Mouse (Mus musculus): Measurements from ENCODE around the gene Bsg.
"Not testable (repeated sequence)": the region's sequence is repeated elsewhere in the genome, so short reads cannot be mapped to it uniquely, and the experiment has no call there.

The Bsg gene

GRCm38 (mm10) chr10:79738259-79738658 is 34.0 kb downstream of the Bsg start:
- DNase-seq = no peak

GRCm38 (mm10) chr10:79739234-79739633 is 34.9 kb downstream of the Bsg start:
- DNase-seq = no peak

DNA sequence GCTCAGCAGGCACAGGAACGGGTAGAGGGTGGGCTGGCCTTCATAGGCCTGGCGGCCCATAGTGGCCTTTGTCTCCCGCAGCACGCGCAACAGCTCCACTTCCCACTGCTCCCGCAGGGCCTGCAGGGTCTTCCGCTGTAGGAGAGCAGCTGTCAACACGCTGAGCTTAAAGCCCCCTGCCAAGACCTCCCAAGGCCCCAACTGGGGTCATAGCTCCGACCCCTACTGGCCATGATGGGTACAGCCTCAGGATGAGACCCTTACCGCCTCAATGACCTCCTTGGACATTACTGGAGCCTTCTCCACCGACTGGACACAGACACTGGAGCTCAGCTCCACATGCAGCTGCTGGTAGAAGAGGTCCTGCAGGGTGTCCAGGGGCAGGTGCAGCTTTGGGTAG is 36.6 kb downstream of the Bsg start:
- no peak for DNase-seq

DNA sequence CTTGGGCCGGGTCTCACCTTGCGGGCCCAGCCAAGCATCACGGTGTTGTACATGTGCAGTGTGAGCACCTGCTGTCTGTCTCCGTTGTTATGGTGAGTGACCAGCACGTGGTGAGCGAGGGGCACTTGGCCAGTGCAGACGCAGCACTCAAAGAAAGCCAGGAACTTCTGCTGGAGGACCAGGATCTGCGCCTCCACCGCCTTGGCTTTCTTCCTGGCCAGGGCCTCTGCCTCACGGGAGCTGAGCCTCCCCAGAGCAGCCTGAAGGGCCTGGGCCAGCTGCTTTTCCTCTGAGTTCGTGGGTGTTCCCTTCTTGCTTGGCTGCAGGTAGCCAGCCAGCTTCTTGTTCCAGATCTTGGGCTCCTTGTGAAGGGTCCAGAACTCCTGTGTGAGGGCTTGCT is 38.9 kb downstream of the Bsg start:
- no peak for DNase-seq

- no peak for DNase-seq
Measured at GRCm38 (mm10) chr10:79743650-79744365, 39.5 kb downstream of the Bsg start.

GRCm38 (mm10) chr10:79745411-79745810 is 41.1 kb downstream of the Bsg start:
- no peak for DNase-seq

DNA sequence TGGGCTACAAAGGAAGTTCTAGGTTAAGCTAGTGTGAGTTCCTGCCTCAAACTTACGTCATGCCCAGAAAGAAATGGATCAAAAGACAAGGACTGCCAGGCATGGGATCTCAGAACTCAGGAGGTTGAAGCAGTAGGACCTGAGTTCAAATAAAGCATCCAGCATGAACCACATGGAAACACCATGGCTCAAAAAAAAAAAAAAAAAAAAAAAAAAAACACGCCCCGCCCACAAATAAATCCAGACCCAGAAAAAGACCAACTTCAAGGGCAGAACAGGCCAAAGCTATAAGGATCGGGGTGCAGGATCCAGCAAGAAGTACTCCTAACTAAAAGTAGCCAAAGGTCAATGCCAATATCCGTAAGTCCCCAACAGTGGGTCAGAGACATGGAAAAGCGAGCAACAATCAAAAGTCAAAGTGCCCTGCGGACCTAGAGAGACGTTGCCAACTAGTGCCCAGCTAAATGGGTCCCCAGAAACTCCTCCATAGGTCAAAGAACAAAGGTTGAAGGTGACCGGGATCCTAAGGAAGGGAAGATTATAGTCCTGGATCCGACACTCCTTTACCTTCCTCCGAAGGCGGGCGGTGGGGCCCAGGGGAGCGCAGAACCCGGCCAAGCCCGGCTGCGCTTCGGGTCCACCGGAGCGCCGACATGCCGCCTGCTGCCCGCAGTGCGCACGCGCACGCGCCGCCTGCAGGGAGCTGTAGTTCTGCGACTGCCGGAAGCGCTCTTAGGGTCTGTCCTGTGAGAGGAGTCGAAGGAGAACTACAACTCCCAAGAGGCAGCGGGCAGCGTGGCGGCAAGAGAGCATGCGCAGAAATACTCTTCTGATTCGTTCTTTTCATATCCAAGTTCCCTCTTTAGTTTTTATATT is 41.8 kb downstream of the Bsg start, which contains the start of gene Polrmt:
Polrmt (minus strand) TSS at position 684 of the 876 bp plus-strand sequence.
- DNase-seq = peak; percentile 97

- DNase-seq = peak; percentile 65
Measured at GRCm38 (mm10) chr10:79746774-79747151, 42.5 kb downstream of the Bsg start.

DNA sequence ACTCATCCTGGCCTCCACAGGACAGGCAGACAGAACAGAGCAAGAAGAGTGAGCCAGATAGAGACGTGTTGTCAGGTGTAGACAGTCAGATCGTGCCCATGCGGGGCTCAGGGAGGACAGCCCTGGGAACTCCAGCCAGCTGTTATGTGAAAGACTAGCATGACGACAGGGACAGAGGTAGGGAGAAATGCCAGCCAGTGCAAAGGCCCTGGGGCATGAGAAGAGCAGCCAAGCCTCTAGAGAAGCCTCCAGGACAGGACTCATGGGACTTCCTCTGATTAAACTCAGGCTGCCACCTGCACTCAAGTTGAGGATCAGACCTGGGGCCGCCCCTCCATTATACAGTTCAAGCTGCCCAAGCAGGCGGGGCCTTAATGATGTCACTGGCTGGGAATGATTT is 44.2 kb downstream of the Bsg start:
- no peak for DNase-seq

- DNase-seq = peak; percentile 84
Measured at GRCm38 (mm10) chr10:79754856-79755516, 50.7 kb downstream of the Bsg start, which contains the start of gene Fgf22. Gene Fgf22, plus strand, starts transcription at chr10:79755076.

DNA sequence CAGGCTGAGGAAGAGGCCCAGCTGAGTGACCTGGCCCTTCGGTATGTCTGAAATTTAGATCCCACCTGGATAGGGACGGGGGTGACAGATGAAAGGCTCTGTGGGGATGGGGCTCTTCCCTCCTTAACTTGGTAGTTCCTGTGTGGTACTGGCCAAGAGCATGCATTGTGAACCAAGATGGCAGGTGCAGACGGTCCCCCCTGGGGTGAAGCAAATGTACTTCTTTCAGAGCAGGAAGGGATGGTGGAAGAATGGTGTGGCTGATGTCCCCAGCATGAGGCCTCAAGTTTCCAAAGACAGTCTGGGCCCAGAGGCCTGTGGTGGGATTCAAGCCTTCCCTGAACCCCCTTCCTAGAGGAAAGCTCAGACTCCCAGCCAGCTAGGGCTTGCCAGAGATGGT is 51.6 kb downstream of the Bsg start:
- DNase-seq = no peak

GRCm38 (mm10) chr10:79756660-79757059 is 52.4 kb downstream of the Bsg start:
- DNase-seq = no peak

DNA sequence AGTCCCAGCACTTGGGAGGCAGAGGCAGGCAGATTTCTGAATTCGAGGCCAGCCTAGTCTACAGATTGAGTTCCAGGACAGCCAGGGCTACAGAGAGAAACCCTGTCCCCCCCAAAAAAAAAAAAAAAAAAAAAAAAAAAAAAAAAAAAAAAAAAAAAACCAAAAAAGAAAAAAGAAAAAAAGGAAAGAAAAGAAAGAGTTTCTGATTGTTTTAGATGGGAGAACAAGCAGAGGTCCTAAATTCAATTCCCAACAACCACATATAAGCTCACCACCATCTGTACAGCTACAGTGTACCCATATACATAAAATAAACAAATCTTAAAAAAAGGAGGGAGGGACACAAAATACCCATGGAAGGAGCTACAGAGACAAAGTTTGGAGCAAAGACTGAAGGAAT is 55.4 kb downstream of the Bsg start:
- DNase-seq = not testable (repeated sequence)

DNA sequence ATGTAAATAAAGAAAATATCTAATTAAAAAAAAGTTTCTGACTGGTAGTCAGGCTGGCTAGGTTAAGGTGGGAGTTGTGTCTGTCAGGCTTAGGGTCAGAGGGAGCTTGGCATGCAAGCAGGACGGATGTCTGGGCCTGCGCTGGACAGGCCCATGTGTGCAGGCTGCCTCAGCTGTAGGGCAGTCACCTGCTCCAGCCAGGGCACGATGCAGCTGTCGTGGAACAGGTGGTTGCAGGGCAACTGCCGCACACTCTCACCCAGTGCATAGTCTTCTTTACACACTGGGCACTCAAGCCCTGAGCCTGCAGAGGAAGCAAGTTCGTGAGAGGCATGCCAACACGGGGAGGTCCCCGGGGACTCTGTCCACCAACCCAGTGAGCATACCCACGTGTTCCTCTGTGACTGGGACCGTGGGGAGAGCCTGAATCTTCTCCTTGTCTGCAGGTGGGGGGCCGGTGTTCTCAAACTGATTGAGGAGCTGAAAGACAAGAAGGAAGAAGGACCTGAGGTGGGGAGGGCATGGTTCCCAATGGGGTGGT is 56.4 kb downstream of the Bsg start:
- DNase-seq = no peak
